Mouse (Mus musculus): ENCODE data around the gene Olfr1465. TPM values are rescaled to one million over a fixed set of nuclear protein-coding genes. Genes with fewer than 3 reads are reported as not detected.

The Olfr1465 gene
- polyA plus RNA-seq (2012; rRNA removed): not detected in 2 replicates

DNA sequence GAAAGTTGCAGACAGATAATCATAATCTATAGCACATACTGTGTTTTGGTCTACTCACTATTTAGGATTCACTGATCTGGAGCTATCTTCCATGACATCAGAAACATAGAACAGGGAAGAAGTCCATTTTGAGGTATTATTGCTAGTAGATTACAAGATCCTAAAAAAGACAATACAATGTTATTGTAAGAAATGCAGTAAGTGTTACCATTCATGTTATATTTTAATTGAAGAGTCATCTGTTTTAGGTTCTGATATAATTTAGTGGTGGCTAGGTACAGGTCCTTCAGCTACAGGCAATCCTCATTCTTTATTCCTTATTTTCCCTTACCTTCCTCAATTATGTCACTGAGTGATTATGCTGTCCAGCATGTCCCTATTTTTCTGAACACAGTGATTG lies at the start of gene Olfr1465:
TSS of gene Olfr1465 (minus strand) at position 101 of the 400 bp plus-strand sequence.
- no peaks in the 10 kb centered on the region for H3K36me3 ChIP-seq (ENCODE audit: control insufficient read depth, insufficient read depth, low read length)
- no peaks in the 10 kb centered on the region for H3K4me1 ChIP-seq (ENCODE audit: control insufficient read depth, insufficient read depth, low read length)
- H3K4me3 ChIP-seq (ENCODE audit: control insufficient read depth, low read depth, low read length): no peak within 1 kb of the TSS
- TF ChIP-seq CTCF (IDR thresholded peaks at IDR 0.05; ENCODE audit: control insufficient read depth, insufficient read depth, insufficient replicate concordance, low read depth, low read length) (no peak), POLR2A (IDR thresholded peaks at IDR 0.05; ENCODE audit: control insufficient read depth, low read depth, low read length) (no peak)
- no peak within 1 kb of the TSS for H3K27ac ChIP-seq (ENCODE audit: control insufficient read depth, insufficient read depth, low read depth, low read length)
- no peaks in the 10 kb centered on the region for H3K27me3 ChIP-seq (ENCODE audit: control insufficient read depth, insufficient read depth, low read length)

DNA sequence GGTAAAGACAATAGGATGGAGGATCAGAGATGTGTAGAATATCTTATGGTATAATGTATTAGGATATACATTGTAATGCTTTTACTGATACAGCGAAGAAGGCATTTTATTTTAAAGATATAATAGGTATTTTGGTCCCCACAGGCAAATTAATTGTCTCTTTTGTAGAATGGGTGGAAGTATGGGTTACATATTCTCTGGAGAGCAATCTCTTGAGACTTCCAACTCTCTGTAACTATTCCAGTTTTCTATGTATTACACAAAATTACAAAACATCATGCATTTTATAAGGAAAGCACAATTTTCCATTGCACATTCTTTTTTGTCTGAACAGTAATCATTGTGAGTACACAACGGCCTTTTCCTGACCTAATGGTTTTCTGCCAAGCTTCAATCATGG lies 46.6 kb upstream of the Olfr1465 start, which contains the start of gene Olfr1467:
TSS of gene Olfr1467 (plus strand) at position 301 of the 400 bp plus-strand sequence.
- Histone ChIP-seq H3K27me3 (ENCODE audit: control insufficient read depth, insufficient read depth, low read length) (no peaks in the 10 kb centered on the region), H3K4me1 (ENCODE audit: control insufficient read depth, insufficient read depth, low read length) (no peaks in the 10 kb centered on the region), H3K36me3 (ENCODE audit: control insufficient read depth, insufficient read depth, low read length) (no peaks in the 10 kb centered on the region), H3K27ac (ENCODE audit: control insufficient read depth, insufficient read depth, low read depth, low read length) (no peak within 1 kb of the TSS), H3K4me3 (ENCODE audit: control insufficient read depth, low read depth, low read length) (no peak within 1 kb of the TSS)
- TF ChIP-seq POLR2A (IDR thresholded peaks at IDR 0.05; ENCODE audit: control insufficient read depth, low read depth, low read length): no peak
- TF ChIP-seq CTCF (IDR thresholded peaks at IDR 0.05; ENCODE audit: control insufficient read depth, insufficient read depth, insufficient replicate concordance, low read depth, low read length): no peak

DNA sequence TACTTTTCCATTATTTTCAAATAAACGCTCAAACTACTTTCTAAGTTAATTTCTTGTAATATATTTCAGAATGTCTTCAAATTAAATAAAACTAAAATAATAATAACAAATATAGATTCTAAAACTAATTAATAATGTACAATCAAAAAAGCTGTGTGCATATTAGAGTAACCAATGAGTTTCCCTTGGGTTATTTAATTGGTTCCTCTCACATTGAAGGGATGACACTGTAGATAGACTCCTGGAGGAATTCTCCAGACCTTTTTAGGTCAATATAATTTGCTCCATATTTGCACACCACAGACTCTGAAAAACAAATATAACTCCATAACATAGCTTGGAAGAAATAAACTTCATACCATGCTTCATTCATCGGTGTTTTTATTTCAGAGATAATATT lies 23.2 kb upstream of the Olfr1465 start, which contains the start of gene Olfr1466:
TSS of gene Olfr1466 (plus strand) at position 301 of the 400 bp plus-strand sequence.
- Histone ChIP-seq H3K4me3 (ENCODE audit: control insufficient read depth, low read depth, low read length) (no peak within 1 kb of the TSS), H3K36me3 (ENCODE audit: control insufficient read depth, insufficient read depth, low read length) (no peaks in the 10 kb centered on the region), H3K4me1 (ENCODE audit: control insufficient read depth, insufficient read depth, low read length) (no peaks in the 10 kb centered on the region), H3K27me3 (ENCODE audit: control insufficient read depth, insufficient read depth, low read length) (no peaks in the 10 kb centered on the region), H3K27ac (ENCODE audit: control insufficient read depth, insufficient read depth, low read depth, low read length) (no peak within 1 kb of the TSS)
- TF ChIP-seq CTCF (IDR thresholded peaks at IDR 0.05; ENCODE audit: control insufficient read depth, insufficient read depth, insufficient replicate concordance, low read depth, low read length): no peak
- no peak for TF ChIP-seq POLR2A (IDR thresholded peaks at IDR 0.05; ENCODE audit: control insufficient read depth, low read depth, low read length)

Other genes starting within 250 kb of the Olfr1465 start
- gene Olfr1457, start 217.7 kb downstream of the Olfr1465 start, polyA plus RNA-seq (2012; rRNA removed): not detected in 2 replicates
- gene Olfr1458, start 208.8 kb downstream of the Olfr1465 start, polyA plus RNA-seq (2012; rRNA removed): not detected in 2 replicates
- gene Olfr1459, start 166.0 kb downstream of the Olfr1465 start, polyA plus RNA-seq (2012; rRNA removed): 0.01 and 0.02 TPM in 2 replicates
- gene Olfr1461, start 152.5 kb downstream of the Olfr1465 start, polyA plus RNA-seq (2012; rRNA removed): not detected in 2 replicates
- not detected in 2 replicates for gene Olfr1462, start 129.8 kb downstream of the Olfr1465 start, polyA plus RNA-seq (2012; rRNA removed)
- gene Olfr1463, start 84.2 kb downstream of the Olfr1465 start, polyA plus RNA-seq (2012; rRNA removed): not detected in 2 replicates
- gene Olfr1466, start 23.3 kb upstream of the Olfr1465 start, polyA plus RNA-seq (2012; rRNA removed): not detected in 2 replicates
- not detected in 2 replicates for gene Olfr1467, start 46.7 kb upstream of the Olfr1465 start, polyA plus RNA-seq (2012; rRNA removed)
- gene Olfr1469, start 92.3 kb upstream of the Olfr1465 start, polyA plus RNA-seq (2012; rRNA removed): not detected in 2 replicates
- not detected in 2 replicates for gene Olfr1471, start 127.9 kb upstream of the Olfr1465 start, polyA plus RNA-seq (2012; rRNA removed)
- not detected in 2 replicates for gene Olfr1472, start 140.5 kb upstream of the Olfr1465 start, polyA plus RNA-seq (2012; rRNA removed)
- gene Olfr1474, start 154.0 kb upstream of the Olfr1465 start, polyA plus RNA-seq (2012; rRNA removed): not detected in 2 replicates
- gene Olfr1475, start 164.7 kb upstream of the Olfr1465 start, polyA plus RNA-seq (2012; rRNA removed): not detected in 2 replicates
- not detected in 2 replicates for gene Olfr1477, start 185.0 kb upstream of the Olfr1465 start, polyA plus RNA-seq (2012; rRNA removed)
- not detected in 2 replicates for gene Olfr1480, start 212.4 kb upstream of the Olfr1465 start, polyA plus RNA-seq (2012; rRNA removed)